Mouse (Mus musculus) lung, postnatal 0 days (tissue): ENCODE measurements around the gene Afdn. TPM values are rescaled to one million over a fixed set of nuclear protein-coding genes. Genes with fewer than 3 reads are reported as not detected.
A peak's percentile ranks its signal among the peaks of the same experiment; 100 is the strongest.

Experiments used
- ATAC-seq: fragments of 200-750 bp; cut with Nextera tagmentation; 2 replicates; pipeline ENCODE4 v1.8.0; 2017; ENCODE audit warnings: moderate library complexity
- DNase-seq: peaks from one replicate; pipeline ENCODE4 v3.0.0-alpha.2; 2016; ENCODE audit warnings: low spot score
- H3K27ac ChIP-seq: fragments of 300-500 bp; sonication (generic); 2 replicates; pipeline ENCODE4 v1.5.1; 2014; ENCODE audit warnings: antibody characterized with exemption, mild to moderate bottlenecking, low read length, mixed read lengths
- H3K27me3 ChIP-seq: fragments of 300-500 bp; sonication (generic); replicated peaks from 2 replicates; pipeline ENCODE4 v1.6.1; 2014; ENCODE audit warnings: low read length, mixed read lengths; ENCODE audit not compliant: insufficient read depth
- H3K36me3 ChIP-seq: fragments of 300-500 bp; sonication (generic); 2 replicates; pipeline ENCODE4 v1.6.1; 2014; ENCODE audit warnings: low read length, mixed read lengths; ENCODE audit not compliant: insufficient read depth
- H3K4me1 ChIP-seq: fragments of 300-500 bp; sonication (generic); 2 replicates; pipeline ENCODE4 v1.6.1; 2014; ENCODE audit warnings: antibody characterized with exemption, low read depth, low read length, mixed read lengths; ENCODE audit not compliant: insufficient read depth
- H3K4me2 ChIP-seq: fragments of 300-500 bp; sonication (generic); replicated peaks from 2 replicates; pipeline ENCODE4 v1.6.1; 2014; ENCODE audit warnings: low read depth, mild to moderate bottlenecking, low read length, moderate library complexity, mixed read lengths
- H3K4me3 ChIP-seq: fragments of 300-500 bp; sonication (generic); 2 replicates; pipeline ENCODE4 v1.5.1; 2014; ENCODE audit warnings: low read depth, low read length
- H3K9ac ChIP-seq: fragments of 300-500 bp; sonication (generic); replicated peaks from 2 replicates; pipeline ENCODE4 v1.6.1; 2014; ENCODE audit warnings: low read depth, mild to moderate bottlenecking
- H3K9me3 ChIP-seq: fragments of 300-500 bp; sonication (generic); 2 replicates; pipeline ENCODE4 v1.6.1; 2016; ENCODE audit warnings: low read length, mixed read lengths
- CTCF ChIP-seq: IDR thresholded peaks from 2 replicates; pipeline ENCODE4 v1.5.1; 2016; ENCODE audit warnings: antibody characterized with exemption, mild to moderate bottlenecking
- EP300 ChIP-seq: IDR thresholded peaks from 2 replicates; pipeline ENCODE4 v1.6.1; 2016; ENCODE audit warnings: antibody characterized with exemption, mild to moderate bottlenecking, control low read depth
- WGBS: fragments of 180-500 bp; shearing (Covaris S2); extraction: QIAGEN DNeasy Blood & Tissue Kit; methylation state at CpG from one replicate; pipeline ENCODE4 v1.1.7; 2014; 5-methylcytosine and 5-hydroxymethylcytosine counted together
- polyA plus RNA-seq: library from polyadenylated mRNA; unstranded; fragments of >200 nt; fragmentation: Nextera tagmentation; extraction: Ambion mirVana; gene quantifications from 2 replicates; pipeline ENCODE4 v1.2.1, GENCODE M21; 2015

Gene Afdn
- polyA plus RNA-seq, 1 experiment from 2014 or later, result 148 TPM

DNA sequence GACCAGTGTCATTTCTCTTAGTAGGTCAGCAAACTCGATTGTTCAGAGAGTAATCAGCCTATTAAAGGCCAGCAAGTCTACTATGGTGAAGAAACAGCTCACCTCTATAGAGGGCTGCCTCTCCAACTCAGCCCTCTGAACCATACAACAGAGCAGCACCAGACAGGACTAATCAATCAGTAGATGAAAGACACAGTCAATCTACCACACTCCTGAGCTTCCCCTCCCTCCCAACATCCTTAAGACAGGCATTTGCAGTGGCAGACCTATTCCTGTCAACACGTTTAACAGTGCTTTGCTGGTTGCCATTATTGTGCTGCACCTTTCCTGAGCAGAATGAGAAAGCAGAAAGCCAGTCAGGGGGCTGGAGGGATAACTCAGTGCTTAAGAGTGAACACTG lies 15.0 kb upstream of the Afdn start:
- Histone ChIP-seq H3K27me3 (no peaks in the 10 kb centered on the region), H3K4me3 (no peak overlapping the region), H3K9ac (no peak overlapping the region), H3K4me2 (no peak overlapping the region), H3K4me1 (peaks cover 42% of the 10 kb centered on the region), H3K27ac (peak overlapping the region; percentile 84; the same call in 1 of the 2 replicates), H3K9me3 (no peaks in the 10 kb centered on the region), H3K36me3 (no peaks in the 10 kb centered on the region)
- no peak for ATAC-seq
- DNase-seq, result no peak
- WGBS, result 34% methylated on average over 2 of the region's 2 CpGs
- no peak for TF ChIP-seq EP300
- no peak for TF ChIP-seq CTCF

DNA sequence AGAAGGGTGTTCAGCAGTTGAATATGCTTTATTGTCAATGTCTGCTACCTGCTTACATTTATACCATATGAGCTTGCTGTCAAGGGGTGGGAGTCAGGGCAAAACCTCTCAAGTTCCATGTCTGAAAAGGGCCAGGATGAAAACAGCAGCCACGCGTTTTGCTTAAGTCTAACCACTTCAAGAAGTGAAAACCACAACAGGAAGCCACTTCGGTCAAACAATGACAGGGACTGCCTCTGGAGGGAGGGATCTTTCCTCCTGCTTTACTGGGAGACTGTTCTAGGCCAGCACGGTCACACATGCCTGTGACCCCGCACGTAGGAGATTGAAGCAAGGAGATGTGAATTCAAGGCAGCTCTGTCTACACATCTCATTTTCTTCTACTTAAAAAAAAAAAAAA lies 14.0 kb upstream of the Afdn start:
- DNase-seq (no peak), ATAC-seq (no peak)
- 56% methylated on average over 6 of the region's 6 CpGs for WGBS

GRCm38 (mm10) chr17:13747681-13748080 lies 12.7 kb upstream of the Afdn start:
- Histone ChIP-seq H3K4me2 (no peak overlapping the region), H3K27ac (no peak overlapping the region), H3K4me1 (peaks cover 28% of the 10 kb centered on the region), H3K9ac (no peak overlapping the region), H3K27me3 (no peaks in the 10 kb centered on the region), H3K36me3 (no peaks in the 10 kb centered on the region), H3K9me3 (no peaks in the 10 kb centered on the region), H3K4me3 (no peak overlapping the region)
- no peak for ATAC-seq
- WGBS, result 92% methylated on average over 9 of the region's 9 CpGs
- no peak for DNase-seq
- TF ChIP-seq EP300 (no peak), CTCF (no peak)

More for the DNA sequence above, 14.0 kb upstream of the Afdn start:
- no peak overlapping the region for H3K9ac ChIP-seq
- no peak overlapping the region for H3K4me3 ChIP-seq
- no peak overlapping the region for H3K27ac ChIP-seq
- H3K27me3 ChIP-seq, result no peaks in the 10 kb centered on the region
- H3K4me2 ChIP-seq, result no peak overlapping the region
- no peaks in the 10 kb centered on the region for H3K9me3 ChIP-seq
- no peaks in the 10 kb centered on the region for H3K36me3 ChIP-seq
- H3K4me1 ChIP-seq, result peaks cover 39% of the 10 kb centered on the region
- TF ChIP-seq CTCF (0 out of 2 replicates have a peak, but pooled peaks have one; percentile 7), EP300 (no peak)

DNA sequence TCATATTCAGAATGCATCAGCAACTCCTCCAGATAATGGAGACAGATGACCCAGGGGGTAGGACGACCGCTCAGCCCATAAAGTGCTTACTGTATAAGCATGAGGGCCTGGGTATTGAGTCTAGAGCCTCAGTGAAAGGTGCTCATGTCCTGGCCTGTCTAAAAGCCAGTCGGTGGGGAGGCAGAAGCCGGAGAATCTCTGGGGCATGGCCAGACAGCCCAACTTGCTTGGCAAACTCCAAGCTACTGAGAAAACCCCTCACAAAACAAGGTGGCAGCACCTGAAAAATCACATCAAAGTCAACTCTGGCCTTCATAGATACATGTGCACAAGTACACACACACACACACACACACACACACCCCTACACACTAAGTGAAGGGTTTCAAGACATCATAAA lies 11.3 kb upstream of the Afdn start:
- no peak for ATAC-seq
- 85% methylated on average over 4 of the region's 4 CpGs for WGBS
- no peak overlapping the region for H3K9ac ChIP-seq
- peaks cover 18% of the 10 kb centered on the region for H3K4me1 ChIP-seq
- no peaks in the 10 kb centered on the region for H3K9me3 ChIP-seq
- no peak overlapping the region for H3K27ac ChIP-seq
- no peak for DNase-seq
- no peak overlapping the region for H3K4me2 ChIP-seq
- H3K36me3 ChIP-seq, result no peaks in the 10 kb centered on the region
- TF ChIP-seq CTCF (no peak), EP300 (no peak)
- H3K4me3 ChIP-seq, result no peak overlapping the region
- H3K27me3 ChIP-seq, result no peaks in the 10 kb centered on the region

- DNase-seq, result no peak
- Histone ChIP-seq H3K27me3 (no peaks in the 10 kb centered on the region), H3K9ac (no peak overlapping the region), H3K36me3 (no peaks in the 10 kb centered on the region), H3K27ac (no peak overlapping the region), H3K4me1 (no peaks in the 10 kb centered on the region; the same call in 1 of the 2 replicates), H3K4me3 (no peak overlapping the region), H3K9me3 (no peaks in the 10 kb centered on the region), H3K4me2 (no peak overlapping the region)
- 80% methylated on average over 4 of the region's 4 CpGs for WGBS
- ATAC-seq, result no peak
- TF ChIP-seq CTCF, result no peak
- TF ChIP-seq EP300, result no peak
Observed at GRCm38 (mm10) chr17:13753918-13754317, 6.4 kb upstream of the Afdn start.

DNA sequence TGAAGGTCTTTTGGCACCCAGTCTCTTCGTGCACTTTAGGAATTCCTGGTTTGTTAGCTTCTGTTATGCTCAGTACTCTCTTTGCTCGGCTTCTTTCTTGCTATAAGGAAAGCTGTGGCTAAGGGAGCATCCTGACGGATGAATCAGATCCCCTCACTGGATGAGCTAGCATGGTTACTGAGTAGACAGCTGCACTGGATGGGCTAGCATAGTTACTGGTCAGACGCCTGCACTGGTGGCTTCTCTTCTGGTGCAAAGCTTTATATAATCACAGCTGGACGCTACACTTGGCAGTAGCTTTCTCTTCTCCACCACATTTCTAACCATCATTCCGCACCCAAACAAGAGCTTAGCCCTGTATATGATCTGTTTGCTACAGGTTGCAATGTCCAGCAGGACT lies 5.4 kb upstream of the Afdn start:
- no peaks in the 10 kb centered on the region; the same call in 1 of the 2 replicates for H3K4me1 ChIP-seq
- no peak overlapping the region for H3K27ac ChIP-seq
- H3K9ac ChIP-seq, result no peak overlapping the region
- H3K27me3 ChIP-seq, result no peaks in the 10 kb centered on the region
- no peak overlapping the region for H3K4me3 ChIP-seq
- H3K36me3 ChIP-seq, result no peaks in the 10 kb centered on the region
- H3K9me3 ChIP-seq, result no peaks in the 10 kb centered on the region
- no peak overlapping the region for H3K4me2 ChIP-seq
- DNase-seq, result no peak
- TF ChIP-seq CTCF (no peak), EP300 (no peak)
- ATAC-seq, result no peak
- 60% methylated on average over 6 of the region's 6 CpGs for WGBS

GRCm38 (mm10) chr17:13758586-13758985 lies 1.8 kb upstream of the Afdn start:
- TF ChIP-seq EP300, result no peak
- no peak for TF ChIP-seq CTCF
- 0 out of 2 replicates have a peak overlapping the region, but pooled peaks have one; percentile 85 for H3K4me3 ChIP-seq
- H3K27me3 ChIP-seq, result no peaks in the 10 kb centered on the region
- peak overlapping the region; percentile 99 for H3K4me2 ChIP-seq
- no peaks in the 10 kb centered on the region for H3K36me3 ChIP-seq
- DNase-seq (no peak), ATAC-seq (no peak)
- H3K4me1 ChIP-seq, result no peaks in the 10 kb centered on the region; the same call in 1 of the 2 replicates
- 77% methylated on average over 7 of the region's 7 CpGs for WGBS
- H3K9me3 ChIP-seq, result no peaks in the 10 kb centered on the region
- H3K9ac ChIP-seq, result no peak overlapping the region
- H3K27ac ChIP-seq, result no peak overlapping the region
